Mouse (Mus musculus): ENCODE measurements at regions not wholly inside any gene's neighbourhood (a gene's known extent, or its start where the extent isn't known, plus 50 kb on each side); places are given as distances from the start of the nearest gene placed in this dataset.

DNA sequence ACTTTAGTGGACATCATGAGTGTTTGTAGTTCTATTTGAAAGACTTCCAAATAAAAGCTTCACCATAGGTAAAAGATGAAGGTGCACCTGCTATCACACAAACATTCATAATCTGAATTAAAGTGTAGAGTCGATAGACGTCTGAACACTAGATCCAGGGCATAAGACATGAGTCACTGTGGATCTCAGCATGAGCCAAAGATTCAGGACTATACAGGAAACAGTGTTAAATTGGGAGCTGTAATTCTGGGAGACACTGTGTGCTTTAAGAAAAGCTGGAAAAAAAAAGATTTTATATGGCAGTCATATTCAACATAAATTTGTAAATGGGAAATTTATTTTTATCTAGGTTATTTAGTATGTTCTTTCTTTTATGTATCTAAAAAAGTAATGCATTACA, 160.5 kb downstream of the Pdha2 start:
- no peak overlapping the region for H3K27ac ChIP-seq (ENCODE audit: low read depth)
- no peaks in the 10 kb centered on the region for H3K36me3 ChIP-seq (ENCODE audit: insufficient read depth)
- TF ChIP-seq CTCF (IDR thresholded peaks at IDR 0.05; ENCODE audit: low read depth): no peak
- H3K9ac ChIP-seq: no peak overlapping the region
- H3K4me2 ChIP-seq: no peak overlapping the region
- H3K27me3 ChIP-seq (ENCODE audit: insufficient read depth, low read length): no peaks in the 10 kb centered on the region
- no peaks in the 10 kb centered on the region for H3K4me1 ChIP-seq (ENCODE audit: insufficient read depth)
- DNase-seq: no peak
- no peaks in the 10 kb centered on the region for H3K9me3 ChIP-seq (ENCODE audit: low read depth, low read length)
- H3K4me3 ChIP-seq (ENCODE audit: low read depth, low read length): no peak overlapping the region
- no peak for ATAC-seq (ENCODE audit: insufficient read depth)
- 82% methylated on average over 2 of the region's 2 CpGs for WGBS

DNA sequence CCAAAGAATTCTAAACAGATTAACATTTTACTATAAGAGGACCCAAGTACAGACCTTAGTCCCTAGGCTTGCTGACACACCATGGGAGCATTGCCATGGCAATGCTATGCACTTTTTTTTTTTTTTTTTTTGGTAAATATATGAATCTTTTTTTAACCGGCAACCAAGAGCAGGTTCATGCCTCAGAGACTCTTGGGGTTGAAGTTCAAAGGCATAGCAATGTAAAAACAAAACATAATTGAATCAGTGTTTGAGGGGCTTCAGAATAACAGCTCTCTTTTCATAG, 197.9 kb downstream of the Pdha2 start:
- Histone ChIP-seq H3K36me3 (ENCODE audit: insufficient read depth) (no peaks in the 10 kb centered on the region), H3K9ac (no peak overlapping the region), H3K4me3 (ENCODE audit: low read depth, low read length) (no peak overlapping the region), H3K27ac (ENCODE audit: low read depth) (no peak overlapping the region), H3K4me2 (no peak overlapping the region), H3K27me3 (ENCODE audit: insufficient read depth, low read length) (no peaks in the 10 kb centered on the region), H3K9me3 (ENCODE audit: low read depth, low read length) (no peaks in the 10 kb centered on the region), H3K4me1 (ENCODE audit: insufficient read depth) (no peaks in the 10 kb centered on the region)
- no peak for ATAC-seq (ENCODE audit: insufficient read depth)
- WGBS: 95% methylated on average over 1 of the region's 1 CpGs
- TF ChIP-seq CTCF (IDR thresholded peaks at IDR 0.05; ENCODE audit: low read depth): no peak
- no peak for DNase-seq

DNA sequence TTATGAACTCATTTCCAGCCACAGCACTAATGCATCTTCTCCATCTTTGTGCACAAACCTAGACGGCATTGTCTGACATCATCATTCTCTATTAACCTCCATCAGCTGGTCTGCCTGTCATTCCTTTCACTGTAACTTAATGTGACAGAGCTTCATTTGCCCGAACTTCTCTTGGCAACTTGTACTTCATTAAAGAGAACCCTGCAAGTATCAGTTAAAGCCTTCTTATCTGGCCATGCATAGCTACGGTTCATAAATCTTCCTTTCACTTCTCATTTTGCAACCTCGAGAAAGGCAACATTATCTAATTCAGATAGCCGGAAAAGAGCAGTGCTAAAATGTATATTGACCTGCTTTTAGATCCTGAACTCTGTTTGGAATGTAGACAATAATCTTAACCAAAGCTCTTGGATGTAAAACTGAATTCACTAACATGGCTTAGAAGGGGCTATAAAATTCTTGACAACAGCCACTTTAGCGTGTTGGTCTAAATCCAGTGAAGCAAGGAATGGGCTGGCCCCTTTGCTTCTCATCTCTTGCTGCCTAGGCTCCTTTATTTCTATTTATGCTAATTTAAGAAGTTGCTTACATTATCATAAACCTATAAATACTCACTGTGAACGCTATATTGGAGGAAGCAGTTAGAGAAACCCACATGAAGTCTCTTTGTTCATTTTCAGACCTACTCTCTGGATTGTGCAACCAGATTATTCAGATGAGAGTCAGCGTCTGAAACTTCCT, 198.5 kb downstream of the Pdha2 start:
- Histone ChIP-seq H3K36me3 (ENCODE audit: insufficient read depth) (no peaks in the 10 kb centered on the region), H3K9me3 (ENCODE audit: low read depth, low read length) (no peaks in the 10 kb centered on the region), H3K27ac (ENCODE audit: low read depth) (no peak overlapping the region), H3K4me3 (ENCODE audit: low read depth, low read length) (no peak overlapping the region), H3K4me2 (no peak overlapping the region), H3K4me1 (ENCODE audit: insufficient read depth) (no peaks in the 10 kb centered on the region), H3K27me3 (ENCODE audit: insufficient read depth, low read length) (no peaks in the 10 kb centered on the region), H3K9ac (no peak overlapping the region)
- ATAC-seq (ENCODE audit: insufficient read depth) (no peak; the same call in 1 of the 2 replicates), DNase-seq (peak; percentile 27)
- WGBS: 44% methylated on average over 8 of the region's 8 CpGs
- TF ChIP-seq CTCF (IDR thresholded peaks at IDR 0.05; ENCODE audit: low read depth): no peak

DNA sequence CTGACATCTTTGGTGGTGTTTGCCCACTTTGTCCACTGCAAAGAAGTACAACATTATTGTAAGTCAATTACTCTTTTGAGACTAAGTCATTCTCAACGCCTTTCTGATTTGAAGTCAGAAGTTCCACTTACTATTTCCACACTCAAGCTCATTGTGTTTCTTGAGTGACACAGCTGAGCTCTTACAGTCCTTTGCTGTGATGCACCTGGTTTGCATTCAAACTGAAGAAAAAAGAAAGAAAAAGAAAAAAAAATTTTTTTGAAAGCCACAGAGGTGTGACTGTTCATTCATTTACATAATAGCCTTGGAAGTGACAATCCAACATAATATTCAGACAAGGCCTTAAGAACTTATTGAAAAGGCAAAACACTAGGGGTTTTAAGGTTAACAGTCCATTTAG, 199.2 kb downstream of the Pdha2 start:
- 74% methylated on average over 1 of the region's 1 CpGs for WGBS
- ATAC-seq (ENCODE audit: insufficient read depth): no peak

DNA sequence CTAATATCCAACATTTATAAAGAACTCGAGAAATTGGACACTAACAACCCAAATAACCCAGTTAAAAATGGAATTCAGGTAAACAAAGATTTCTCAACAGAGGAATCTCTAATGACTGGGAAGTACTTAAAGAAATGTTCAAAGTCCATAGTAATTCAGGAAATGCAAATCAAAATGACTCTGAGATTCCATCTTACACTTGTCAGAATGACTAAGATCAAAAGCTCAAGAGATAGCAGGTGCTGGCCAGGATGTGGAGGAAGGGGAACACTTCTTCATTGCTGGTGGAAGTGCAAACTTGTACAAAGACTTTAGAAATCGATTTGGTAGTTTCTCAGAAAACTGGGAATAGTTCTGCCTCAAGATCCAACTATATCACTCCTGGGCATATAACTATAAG, 203.4 kb downstream of the Pdha2 start:
- Histone ChIP-seq H3K9me3 (ENCODE audit: low read depth, low read length) (no peaks in the 10 kb centered on the region), H3K27ac (ENCODE audit: low read depth) (no peak overlapping the region)
- WGBS: 64% methylated on average over 2 of the region's 2 CpGs

More for the DNA sequence above, 199.2 kb downstream of the Pdha2 start:
- no peak overlapping the region for H3K9ac ChIP-seq
- no peak overlapping the region for H3K4me2 ChIP-seq
- H3K9me3 ChIP-seq (ENCODE audit: low read depth, low read length): no peaks in the 10 kb centered on the region
- TF ChIP-seq CTCF (IDR thresholded peaks at IDR 0.05; ENCODE audit: low read depth): no peak
- no peak overlapping the region for H3K4me3 ChIP-seq (ENCODE audit: low read depth, low read length)
- H3K27me3 ChIP-seq (ENCODE audit: insufficient read depth, low read length): no peaks in the 10 kb centered on the region
- H3K4me1 ChIP-seq (ENCODE audit: insufficient read depth): no peaks in the 10 kb centered on the region
- no peak overlapping the region for H3K27ac ChIP-seq (ENCODE audit: low read depth)
- DNase-seq: no peak
- H3K36me3 ChIP-seq (ENCODE audit: insufficient read depth): no peaks in the 10 kb centered on the region

DNA sequence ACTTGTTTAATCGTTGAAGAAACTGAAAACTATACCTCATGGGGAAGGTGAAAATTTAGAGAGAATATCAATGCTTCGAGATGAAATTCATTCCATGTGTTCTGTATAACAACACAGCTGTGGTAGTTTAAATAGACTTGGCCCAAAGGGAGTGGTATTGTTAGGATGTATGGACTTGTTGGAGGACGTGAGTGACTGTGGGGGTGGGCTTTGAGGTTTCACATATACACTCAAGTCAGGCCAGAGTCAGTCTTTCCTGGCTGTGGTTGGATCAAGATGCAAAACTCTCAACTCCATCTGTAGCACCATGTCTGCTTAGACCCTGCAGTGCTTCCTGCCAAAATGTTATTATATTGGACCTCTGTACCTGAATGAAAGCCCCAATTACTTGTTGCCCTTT, 206.3 kb downstream of the Pdha2 start:
- no peaks in the 10 kb centered on the region for H3K27me3 ChIP-seq (ENCODE audit: insufficient read depth, low read length)
- DNase-seq (no peak), ATAC-seq (ENCODE audit: insufficient read depth) (no peak)
- no peaks in the 10 kb centered on the region for H3K9me3 ChIP-seq (ENCODE audit: low read depth, low read length)
- no peak overlapping the region for H3K9ac ChIP-seq
- H3K4me3 ChIP-seq (ENCODE audit: low read depth, low read length): no peak overlapping the region
- H3K27ac ChIP-seq (ENCODE audit: low read depth): no peak overlapping the region
- no peaks in the 10 kb centered on the region for H3K4me1 ChIP-seq (ENCODE audit: insufficient read depth)
- no peak for TF ChIP-seq CTCF (IDR thresholded peaks at IDR 0.05; ENCODE audit: low read depth)
- WGBS: 39% methylated on average over 3 of the region's 3 CpGs
- H3K36me3 ChIP-seq (ENCODE audit: insufficient read depth): no peaks in the 10 kb centered on the region
- H3K4me2 ChIP-seq: no peak overlapping the region

More for the DNA sequence above, 203.4 kb downstream of the Pdha2 start:
- Histone ChIP-seq H3K4me3 (ENCODE audit: low read depth, low read length) (no peak overlapping the region), H3K4me1 (ENCODE audit: insufficient read depth) (no peaks in the 10 kb centered on the region), H3K36me3 (ENCODE audit: insufficient read depth) (no peaks in the 10 kb centered on the region), H3K4me2 (no peak overlapping the region), H3K9ac (no peak overlapping the region), H3K27me3 (ENCODE audit: insufficient read depth, low read length) (no peaks in the 10 kb centered on the region)
- DNase-seq: no peak
- TF ChIP-seq CTCF (IDR thresholded peaks at IDR 0.05; ENCODE audit: low read depth): no peak
- ATAC-seq (ENCODE audit: insufficient read depth): no peak

DNA sequence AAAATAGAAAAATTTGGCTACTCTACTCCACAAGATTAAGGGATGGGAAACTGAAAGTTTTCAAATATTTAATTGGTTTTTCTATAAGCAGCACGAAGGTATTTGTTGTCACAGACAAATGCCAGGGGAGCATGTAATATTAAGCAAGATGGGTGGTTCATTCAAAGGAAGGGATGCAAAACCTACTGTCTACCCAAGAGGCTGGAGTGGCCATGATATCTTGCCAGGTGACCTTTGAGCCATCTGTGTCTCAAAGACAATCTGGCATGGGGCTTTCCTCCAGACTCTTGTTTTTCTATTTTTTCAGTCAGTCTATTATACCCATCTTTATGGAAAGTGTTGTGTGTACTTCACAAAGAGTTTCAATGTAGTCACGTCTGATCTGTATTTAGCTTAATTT, 208.6 kb downstream of the Pdha2 start:
- no peak for TF ChIP-seq CTCF (IDR thresholded peaks at IDR 0.05; ENCODE audit: low read depth)
- no peak overlapping the region for H3K4me3 ChIP-seq (ENCODE audit: low read depth, low read length)
- H3K27me3 ChIP-seq (ENCODE audit: insufficient read depth, low read length): no peaks in the 10 kb centered on the region
- no peak overlapping the region for H3K9ac ChIP-seq
- no peak overlapping the region for H3K27ac ChIP-seq (ENCODE audit: low read depth)
- no peak overlapping the region for H3K4me2 ChIP-seq
- H3K4me1 ChIP-seq (ENCODE audit: insufficient read depth): no peaks in the 10 kb centered on the region
- DNase-seq (no peak), ATAC-seq (ENCODE audit: insufficient read depth) (no peak)
- no peaks in the 10 kb centered on the region for H3K36me3 ChIP-seq (ENCODE audit: insufficient read depth)
- no peaks in the 10 kb centered on the region for H3K9me3 ChIP-seq (ENCODE audit: low read depth, low read length)
- 79% methylated on average over 2 of the region's 2 CpGs for WGBS

DNA sequence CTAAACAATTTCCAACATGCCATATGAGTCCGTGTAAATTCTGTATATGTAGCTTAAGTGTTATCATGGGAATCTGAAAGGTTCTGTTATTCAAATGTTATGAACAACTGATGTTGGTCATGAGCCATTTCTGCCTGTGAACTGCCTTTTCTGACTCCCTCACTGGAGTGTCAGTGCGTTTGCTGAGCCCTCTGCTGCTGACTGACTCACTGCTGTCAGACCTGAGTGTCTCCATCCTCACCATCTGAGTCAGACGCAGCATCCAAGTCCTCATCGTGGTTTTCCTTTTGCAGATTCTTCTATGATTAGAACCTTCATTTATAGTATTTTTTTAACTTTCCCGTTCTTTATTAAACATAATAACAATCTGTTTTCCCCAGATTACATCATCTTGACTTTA, 223.9 kb downstream of the Pdha2 start:
- Histone ChIP-seq H3K4me3 (ENCODE audit: low read depth, low read length) (no peak overlapping the region), H3K36me3 (ENCODE audit: insufficient read depth) (no peaks in the 10 kb centered on the region), H3K4me1 (ENCODE audit: insufficient read depth) (no peaks in the 10 kb centered on the region), H3K9ac (no peak overlapping the region), H3K9me3 (ENCODE audit: low read depth, low read length) (no peaks in the 10 kb centered on the region), H3K27ac (ENCODE audit: low read depth) (no peak overlapping the region), H3K27me3 (ENCODE audit: insufficient read depth, low read length) (no peaks in the 10 kb centered on the region), H3K4me2 (no peak overlapping the region)
- TF ChIP-seq CTCF (IDR thresholded peaks at IDR 0.05; ENCODE audit: low read depth): no peak
- 63% methylated on average over 5 of the region's 5 CpGs for WGBS
- ATAC-seq (ENCODE audit: insufficient read depth): no peak
- no peak for DNase-seq
